Mouse (Mus musculus) brain, embryonic 14.5 days (tissue): Measurements from ENCODE around the gene Wsb1.

Experiments used
- CTCF ChIP-seq: fragments of 200-500 bp; IDR thresholded peaks from 2 replicates; pipeline ENCODE4 v1.5.1; 2012; ENCODE audit warnings: inconsistent platforms, mild to moderate bottlenecking, moderate library complexity, borderline replicate concordance; ENCODE audit not compliant: insufficient read depth, insufficient read length; ENCODE audit errors: extremely low read depth
- POLR2A ChIP-seq: fragments of 200-500 bp; IDR thresholded peaks from 2 replicates; pipeline ENCODE4 v1.6.1; 2012; ENCODE audit warnings: mild to moderate bottlenecking, inconsistent platforms, borderline replicate concordance; ENCODE audit not compliant: poor library complexity, insufficient read depth, insufficient read length, severe bottlenecking; ENCODE audit errors: extremely low read depth

DNA sequence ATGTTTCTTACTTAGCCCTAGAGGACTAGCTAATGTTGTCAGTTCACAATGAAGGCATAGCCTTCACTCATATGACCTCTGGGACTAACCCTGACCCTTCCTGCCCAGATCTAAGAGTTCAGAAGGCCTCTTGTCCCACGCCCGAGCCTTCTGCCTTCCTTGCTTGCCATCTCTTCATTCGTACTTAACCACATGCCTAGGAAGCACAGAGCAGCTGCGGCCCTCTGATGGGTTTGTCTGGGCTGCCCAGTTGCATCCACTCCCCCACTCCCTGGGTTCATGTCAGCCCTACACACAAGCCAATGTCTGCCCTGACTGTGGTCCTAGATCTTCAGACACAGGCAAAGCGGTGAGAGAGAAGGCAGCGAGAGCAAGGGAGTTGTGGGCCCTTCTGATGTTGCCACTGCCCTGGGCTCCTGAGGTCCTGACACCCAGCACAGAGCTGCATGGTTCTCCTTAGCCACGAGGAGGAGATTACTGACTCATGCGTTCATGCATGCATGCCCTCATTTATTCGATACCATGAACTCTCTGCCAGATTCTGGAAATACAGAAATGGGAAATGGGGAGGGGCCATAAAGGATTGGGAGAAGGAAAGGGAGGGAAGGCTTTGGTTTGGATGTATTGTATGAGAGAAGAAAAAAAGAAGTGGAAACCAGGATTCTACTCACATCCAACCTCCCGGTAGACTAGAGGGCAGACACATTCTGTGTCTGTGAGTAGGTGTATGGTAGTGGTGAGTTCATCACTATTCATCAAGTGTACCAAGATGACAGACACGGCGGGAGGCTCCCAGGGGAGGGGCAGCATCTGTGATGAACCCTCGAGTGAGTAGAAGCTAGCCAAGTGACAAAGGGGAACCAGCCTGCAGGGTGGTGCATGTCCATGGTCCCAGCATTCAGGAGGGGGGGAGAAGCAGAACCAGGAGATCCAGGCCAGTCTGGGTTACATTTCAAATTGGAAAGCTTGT lies 57.3 kb downstream of the Wsb1 start:
- TF ChIP-seq POLR2A (no peak), CTCF (no peak)
